Mouse (Mus musculus) midbrain, embryonic 11.5 days (tissue): Measurements from ENCODE around the gene Gja4. TPM values are rescaled to one million over a fixed set of nuclear protein-coding genes. Genes with fewer than 3 reads are reported as not detected.

Source experiments
- ATAC-seq: fragments of 200-750 bp; cut with Nextera tagmentation; 2 replicates; pipeline ENCODE4 v1.8.0; 2017; ENCODE audit warnings: moderate TSS enrichment, moderate library complexity; ENCODE audit not compliant: low FRiP score
- DNase-seq: peaks from one replicate; pipeline ENCODE4 v3.0.0; 2015; ENCODE audit warnings: low spot score; ENCODE audit errors: missing footprints
- H3K27ac ChIP-seq: fragments of 300-500 bp; sonication (generic); 2 replicates; pipeline ENCODE4 v1.5.1; 2014; ENCODE audit warnings: low read depth, low read length
- H3K27me3 ChIP-seq: fragments of 300-500 bp; sonication (generic); 2 replicates; pipeline ENCODE4 v1.6.1; 2014; ENCODE audit warnings: mild to moderate bottlenecking, low read length, moderate library complexity, mixed read lengths; ENCODE audit not compliant: control insufficient read depth, insufficient read depth
- H3K36me3 ChIP-seq: fragments of 300-500 bp; sonication (generic); 2 replicates; pipeline ENCODE4 v1.6.1; 2014; ENCODE audit warnings: mild to moderate bottlenecking, low read length, moderate library complexity, mixed read lengths; ENCODE audit not compliant: control insufficient read depth, insufficient read depth
- H3K4me1 ChIP-seq: fragments of 300-500 bp; sonication (generic); 2 replicates; pipeline ENCODE4 v1.6.1; 2014; ENCODE audit warnings: low read length; ENCODE audit not compliant: control insufficient read depth, insufficient read depth
- H3K4me2 ChIP-seq: fragments of 300-500 bp; sonication (generic); 2 replicates; pipeline ENCODE4 v1.6.1; 2014; ENCODE audit warnings: mild to moderate bottlenecking, moderate library complexity
- H3K4me3 ChIP-seq: fragments of 300-500 bp; sonication (generic); 2 replicates; pipeline ENCODE4 v1.5.1; 2014; ENCODE audit warnings: low read depth, low read length
- H3K9ac ChIP-seq: fragments of 300-500 bp; sonication (generic); 2 replicates; pipeline ENCODE4 v1.6.1; 2014; ENCODE audit warnings: low read length
- H3K9me3 ChIP-seq: fragments of 300-500 bp; sonication (generic); 2 replicates; pipeline ENCODE4 v1.6.1; 2016; ENCODE audit warnings: low read length; ENCODE audit not compliant: control insufficient read depth
- WGBS: fragments of 180-500 bp; shearing (Covaris S2); extraction: QIAGEN DNeasy Blood & Tissue Kit; methylation state at CpG from one replicate; pipeline ENCODE4 v1.1.7; 2014; 5-methylcytosine and 5-hydroxymethylcytosine counted together
- polyA plus RNA-seq: library from polyadenylated mRNA; unstranded; fragments of >200 nt; fragmentation: Nextera tagmentation; extraction: Ambion mirVana; gene quantifications from 2 replicates; pipeline ENCODE4 v1.2.1, GENCODE M21; 2014

Gene Gja4
- polyA plus RNA-seq = 18.3 and 20.1 TPM in 2 replicates

- peak; percentile 83 for ATAC-seq
- no peaks in the 10 kb centered on the region for H3K36me3 ChIP-seq
Observed at GRCm38 (mm10) chr4:127313861-127314260, at the start of gene Gja4. Gene Gja4, minus strand, starts transcription at chr4:127314039.

GRCm38 (mm10) chr4:127363331-127363730 is 49.5 kb upstream of the Gja4 start:
- Histone ChIP-seq H3K9ac (no peak overlapping the region), H3K4me1 (no peaks in the 10 kb centered on the region), H3K36me3 (no peaks in the 10 kb centered on the region), H3K27ac (no peak overlapping the region), H3K9me3 (no peaks in the 10 kb centered on the region), H3K4me2 (no peak overlapping the region), H3K27me3 (no peaks in the 10 kb centered on the region), H3K4me3 (no peak overlapping the region)
- ATAC-seq (no peak), DNase-seq (no peak)
- WGBS = 66% methylated on average over 4 of the region's 4 CpGs

More at GRCm38 (mm10) chr4:127313861-127314260, at the start of gene Gja4:
- Histone ChIP-seq H3K9ac (peak within 1 kb of the TSS; percentile 70), H3K27ac (no peak within 1 kb of the TSS), H3K4me3 (peak within 1 kb of the TSS; percentile 43), H3K4me2 (peak within 1 kb of the TSS; percentile 87), H3K4me1 (no peaks in the 10 kb centered on the region; the same call in 1 of the 2 replicates), H3K27me3 (peaks cover 15% of the 10 kb centered on the region), H3K9me3 (no peaks in the 10 kb centered on the region)
- under 1% methylated on average over 25 of the region's 25 CpGs for WGBS
- peak; percentile 97 for DNase-seq

GRCm38 (mm10) chr4:127362520-127362919 is 48.7 kb upstream of the Gja4 start:
- H3K27ac ChIP-seq = no peak overlapping the region
- no peak overlapping the region for H3K9ac ChIP-seq
- DNase-seq (no peak), ATAC-seq (no peak)
- no peaks in the 10 kb centered on the region for H3K36me3 ChIP-seq
- no peaks in the 10 kb centered on the region for H3K4me1 ChIP-seq
- no peak overlapping the region for H3K4me2 ChIP-seq
- H3K9me3 ChIP-seq = no peaks in the 10 kb centered on the region
- H3K4me3 ChIP-seq = no peak overlapping the region
- 96% methylated on average over 3 of the region's 3 CpGs for WGBS
- no peaks in the 10 kb centered on the region for H3K27me3 ChIP-seq

GRCm38 (mm10) chr4:127358018-127358417 is 44.2 kb upstream of the Gja4 start, which contains the start of gene Gjb5:
Gene Gjb5, minus strand, starts transcription at chr4:127358181.
- WGBS = 26% methylated on average over 5 of the region's 5 CpGs
- no peak for DNase-seq
- no peak for ATAC-seq

GRCm38 (mm10) chr4:127354506-127355485 is 41.0 kb upstream of the Gja4 start:
- H3K36me3 ChIP-seq = no peaks in the 10 kb centered on the region
- no peaks in the 10 kb centered on the region; the same call in 1 of the 2 replicates for H3K4me1 ChIP-seq
- 80% methylated on average over 15 of the region's 15 CpGs for WGBS
- no peak overlapping the region for H3K27ac ChIP-seq
- no peaks in the 10 kb centered on the region for H3K9me3 ChIP-seq
- H3K9ac ChIP-seq = no peak overlapping the region
- ATAC-seq (no peak), DNase-seq (no peak)
- H3K4me2 ChIP-seq = no peak overlapping the region
- H3K27me3 ChIP-seq = no peaks in the 10 kb centered on the region
- no peak overlapping the region for H3K4me3 ChIP-seq

More at GRCm38 (mm10) chr4:127358018-127358417, 44.2 kb upstream of the Gja4 start, which contains the start of gene Gjb5:
- H3K4me3 ChIP-seq = no peak within 1 kb of the TSS
- no peaks in the 10 kb centered on the region for H3K27me3 ChIP-seq
- no peaks in the 10 kb centered on the region for H3K36me3 ChIP-seq
- no peak within 1 kb of the TSS for H3K4me2 ChIP-seq
- no peaks in the 10 kb centered on the region for H3K9me3 ChIP-seq
- H3K4me1 ChIP-seq = no peaks in the 10 kb centered on the region
- no peak within 1 kb of the TSS for H3K9ac ChIP-seq
- no peak within 1 kb of the TSS for H3K27ac ChIP-seq

GRCm38 (mm10) chr4:127353951-127354438 is 40.2 kb upstream of the Gja4 start, which contains the start of gene Gjb4:
Gene Gjb4, minus strand, starts transcription at chr4:127354081.
- Histone ChIP-seq H3K27ac (no peak within 1 kb of the TSS), H3K9me3 (no peaks in the 10 kb centered on the region), H3K36me3 (no peaks in the 10 kb centered on the region), H3K9ac (no peak within 1 kb of the TSS), H3K4me1 (no peaks in the 10 kb centered on the region; the same call in 1 of the 2 replicates), H3K4me2 (no peak within 1 kb of the TSS), H3K27me3 (no peaks in the 10 kb centered on the region), H3K4me3 (no peak within 1 kb of the TSS)
- WGBS = 32% methylated on average over 8 of the region's 8 CpGs
- DNase-seq (no peak), ATAC-seq (no peak)

GRCm38 (mm10) chr4:127352594-127352993 is 38.8 kb upstream of the Gja4 start:
- no peak for ATAC-seq
- Histone ChIP-seq H3K9ac (no peak overlapping the region), H3K9me3 (no peaks in the 10 kb centered on the region), H3K4me3 (no peak overlapping the region), H3K27ac (no peak overlapping the region), H3K27me3 (no peaks in the 10 kb centered on the region), H3K4me2 (no peak overlapping the region), H3K4me1 (no peaks in the 10 kb centered on the region; the same call in 1 of the 2 replicates), H3K36me3 (no peaks in the 10 kb centered on the region)
- DNase-seq = no peak
- 50% methylated on average over 1 of the region's 1 CpGs for WGBS

GRCm38 (mm10) chr4:127349560-127350300 is 35.9 kb upstream of the Gja4 start:
- H3K4me1 ChIP-seq = no peaks in the 10 kb centered on the region; the same call in 1 of the 2 replicates
- DNase-seq (no peak), ATAC-seq (no peak)
- no peak overlapping the region for H3K4me2 ChIP-seq
- H3K27me3 ChIP-seq = no peaks in the 10 kb centered on the region
- H3K27ac ChIP-seq = no peak overlapping the region
- H3K36me3 ChIP-seq = no peaks in the 10 kb centered on the region
- H3K9me3 ChIP-seq = no peaks in the 10 kb centered on the region
- H3K9ac ChIP-seq = no peak overlapping the region
- H3K4me3 ChIP-seq = no peak overlapping the region
- 59% methylated on average over 4 of the region's 4 CpGs for WGBS
